Mouse (Mus musculus) intestine, postnatal 0 days (tissue): ENCODE measurements at regions not wholly inside any gene's neighbourhood (a gene's known extent, or its start where the extent isn't known, plus 50 kb on each side); places are given as distances from the start of the nearest gene placed in this dataset.

Experiments used
- ATAC-seq: fragments of 200-750 bp; cut with Nextera tagmentation; 2 replicates; pipeline ENCODE4 v1.8.0; 2017; ENCODE audit warnings: mild to moderate bottlenecking, moderate TSS enrichment, moderate library complexity
- H3K27ac ChIP-seq: fragments of 300-500 bp; sonication (generic); 2 replicates; pipeline ENCODE4 v1.5.1; 2014; ENCODE audit warnings: mild to moderate bottlenecking, low read depth, low read length, moderate library complexity
- H3K27me3 ChIP-seq: fragments of 300-500 bp; sonication (generic); replicated peaks from 2 replicates; pipeline ENCODE4 v1.6.1; 2014; ENCODE audit warnings: low read length, mixed read lengths; ENCODE audit not compliant: control insufficient read depth, insufficient read depth
- H3K36me3 ChIP-seq: fragments of 300-500 bp; sonication (generic); 2 replicates; pipeline ENCODE4 v1.6.1; 2014; ENCODE audit warnings: mild to moderate bottlenecking, moderate library complexity; ENCODE audit not compliant: control insufficient read depth, insufficient read depth
- H3K4me1 ChIP-seq: fragments of 300-500 bp; sonication (generic); replicated peaks from 2 replicates; pipeline ENCODE4 v1.6.1; 2014; ENCODE audit warnings: antibody characterized with exemption, low read length, mixed read lengths; ENCODE audit not compliant: control insufficient read depth, insufficient read depth
- H3K4me2 ChIP-seq: fragments of 300-500 bp; sonication (generic); replicated peaks from 2 replicates; pipeline ENCODE4 v1.6.1; 2014; ENCODE audit warnings: low read depth, mild to moderate bottlenecking, moderate library complexity
- H3K4me3 ChIP-seq: fragments of 300-500 bp; sonication (generic); 2 replicates; pipeline ENCODE4 v1.5.1; 2014; ENCODE audit warnings: low read depth, low read length
- H3K9ac ChIP-seq: fragments of 300-500 bp; sonication (generic); 2 replicates; pipeline ENCODE4 v1.6.1; 2014; ENCODE audit warnings: mild to moderate bottlenecking, low read depth, low read length
- H3K9me3 ChIP-seq: fragments of 300-500 bp; sonication (generic); 2 replicates; pipeline ENCODE4 v1.6.1; 2016; ENCODE audit warnings: mixed run types; ENCODE audit not compliant: control insufficient read depth
- CTCF ChIP-seq: sonication (generic); IDR thresholded peaks from 2 replicates; pipeline ENCODE4 v1.5.1; 2016; ENCODE audit warnings: low read depth, mild to moderate bottlenecking, control low read depth, antibody characterized with exemption, moderate library complexity
- WGBS: fragments of 180-500 bp; shearing (Covaris S2); extraction: QIAGEN DNeasy Blood & Tissue Kit; methylation state at CpG from one replicate; pipeline ENCODE4 v1.1.7; 2014; 5-methylcytosine and 5-hydroxymethylcytosine counted together

- 80% methylated on average over 6 of the region's 6 CpGs for WGBS
- Histone ChIP-seq H3K27me3 (no peaks in the 10 kb centered on the region), H3K36me3 (no peaks in the 10 kb centered on the region), H3K9ac (no peak overlapping the region), H3K4me3 (no peak overlapping the region), H3K4me2 (no peak overlapping the region), H3K9me3 (no peaks in the 10 kb centered on the region), H3K4me1 (no peaks in the 10 kb centered on the region), H3K27ac (no peak overlapping the region)
- no peak for TF ChIP-seq CTCF
- ATAC-seq: no peak
Measured at GRCm38 (mm10) chr13:107365766-107366165, 343.8 kb upstream of the Kif2a start.

DNA sequence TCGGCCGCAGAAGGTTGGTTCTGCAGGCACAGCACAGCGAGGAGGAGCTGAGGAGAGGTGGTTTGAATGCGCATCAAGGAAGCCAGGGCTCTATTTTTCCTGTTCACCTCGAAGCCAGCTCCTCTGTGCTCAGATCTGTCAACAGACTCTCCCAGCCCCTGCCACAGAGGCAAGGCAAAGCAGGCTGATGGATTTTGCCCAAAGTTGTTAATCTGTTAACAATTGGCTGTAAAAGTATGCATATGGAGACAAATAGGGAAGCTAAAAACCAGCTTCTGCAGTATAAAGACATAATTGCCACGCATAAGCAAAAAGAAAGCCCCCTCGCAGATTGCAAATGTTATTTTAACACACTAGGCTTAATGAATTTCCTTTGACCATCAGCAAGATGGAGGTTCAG is 343.3 kb upstream of the Kif2a start:
- no peak for TF ChIP-seq CTCF
- Histone ChIP-seq H3K27ac (no peak overlapping the region), H3K9ac (no peak overlapping the region), H3K27me3 (no peaks in the 10 kb centered on the region), H3K4me3 (no peak overlapping the region), H3K4me2 (no peak overlapping the region), H3K9me3 (no peaks in the 10 kb centered on the region), H3K36me3 (no peaks in the 10 kb centered on the region), H3K4me1 (no peaks in the 10 kb centered on the region)
- WGBS: 77% methylated on average over 7 of the region's 7 CpGs
- no peak for ATAC-seq

DNA sequence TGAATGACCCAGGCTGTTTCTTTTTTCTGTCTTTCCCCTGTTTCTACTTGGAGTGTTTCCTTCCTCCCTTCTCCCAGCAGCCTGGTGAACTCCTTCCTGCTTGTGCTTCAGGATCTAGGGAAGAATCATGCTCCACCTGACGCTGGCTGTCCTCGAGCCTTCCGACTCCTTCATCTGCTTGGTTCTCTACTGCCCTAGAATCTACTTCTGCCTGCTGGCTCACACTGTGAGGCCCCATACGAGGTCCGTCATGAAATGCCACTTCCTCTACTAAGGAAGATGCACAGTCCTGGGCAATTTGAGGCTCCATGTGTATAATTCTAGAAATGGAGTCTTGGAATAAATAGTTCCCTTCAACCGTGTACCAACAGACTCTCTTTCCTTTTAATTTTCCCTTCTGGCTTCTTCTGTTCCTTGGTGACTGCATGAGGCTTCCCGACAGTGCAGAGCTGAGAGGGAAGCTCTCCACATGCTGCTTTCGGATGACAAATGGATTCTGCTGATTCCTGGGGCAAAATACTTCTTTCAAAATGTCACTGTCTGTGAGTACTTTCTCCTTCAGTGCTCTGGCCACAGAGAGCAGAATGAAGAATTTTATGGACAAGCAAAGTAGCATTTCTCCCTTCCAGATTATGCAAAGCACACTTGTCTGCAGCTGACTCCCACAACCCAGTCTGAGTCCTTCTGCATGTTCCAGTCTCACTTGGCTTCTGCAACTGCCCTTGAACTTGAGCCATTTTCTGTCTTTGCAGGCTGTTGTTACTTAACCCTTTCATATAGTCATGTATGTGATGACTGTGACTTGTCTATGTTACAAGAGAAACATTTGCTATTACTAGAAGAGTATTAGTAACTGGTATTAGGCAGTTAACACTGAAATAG is 341.1 kb upstream of the Kif2a start:
- no peak for ATAC-seq
- Histone ChIP-seq H3K4me2 (no peak overlapping the region), H3K36me3 (no peaks in the 10 kb centered on the region), H3K9me3 (no peaks in the 10 kb centered on the region), H3K4me1 (no peaks in the 10 kb centered on the region), H3K27ac (no peak overlapping the region), H3K27me3 (no peaks in the 10 kb centered on the region), H3K9ac (no peak overlapping the region), H3K4me3 (no peak overlapping the region)
- TF ChIP-seq CTCF: no peak
- WGBS: 60% methylated on average over 8 of the region's 8 CpGs

GRCm38 (mm10) chr13:107340802-107341364 is 319.0 kb upstream of the Kif2a start:
- no peak for TF ChIP-seq CTCF
- 43% methylated on average over 11 of the region's 11 CpGs for WGBS
- H3K27me3 ChIP-seq: no peaks in the 10 kb centered on the region
- H3K36me3 ChIP-seq: no peaks in the 10 kb centered on the region
- no peak for ATAC-seq
- no peak overlapping the region for H3K4me2 ChIP-seq
- H3K27ac ChIP-seq: no peak overlapping the region
- no peaks in the 10 kb centered on the region for H3K4me1 ChIP-seq
- no peak overlapping the region for H3K4me3 ChIP-seq
- H3K9ac ChIP-seq: no peak overlapping the region
- H3K9me3 ChIP-seq: no peaks in the 10 kb centered on the region

DNA sequence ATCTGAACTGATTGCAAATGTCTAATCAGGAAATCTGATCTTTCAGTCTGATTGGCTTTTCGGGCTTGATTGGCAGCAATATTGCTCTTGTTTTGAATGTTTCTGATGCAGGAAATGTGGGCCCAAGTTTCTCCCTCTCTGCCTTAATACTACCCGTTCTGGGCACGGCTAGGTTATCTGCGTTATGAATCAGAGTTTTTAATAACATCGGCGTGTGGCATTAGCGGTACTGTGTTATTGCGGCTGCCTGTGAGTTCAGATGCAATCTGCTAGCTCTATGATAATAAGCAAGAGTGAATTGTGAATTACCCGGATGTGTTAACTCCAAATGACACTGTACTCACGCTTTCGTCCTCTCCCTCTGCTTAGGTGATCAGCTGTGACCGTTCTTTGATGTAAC is 316.2 kb upstream of the Kif2a start:
- no peak overlapping the region for H3K27ac ChIP-seq
- no peaks in the 10 kb centered on the region for H3K4me1 ChIP-seq
- ATAC-seq: no peak
- H3K9ac ChIP-seq: no peak overlapping the region
- no peaks in the 10 kb centered on the region for H3K27me3 ChIP-seq
- no peaks in the 10 kb centered on the region for H3K36me3 ChIP-seq
- no peak overlapping the region for H3K4me3 ChIP-seq
- 90% methylated on average over 12 of the region's 12 CpGs for WGBS
- H3K9me3 ChIP-seq: no peaks in the 10 kb centered on the region
- H3K4me2 ChIP-seq: no peak overlapping the region
- TF ChIP-seq CTCF: no peak

DNA sequence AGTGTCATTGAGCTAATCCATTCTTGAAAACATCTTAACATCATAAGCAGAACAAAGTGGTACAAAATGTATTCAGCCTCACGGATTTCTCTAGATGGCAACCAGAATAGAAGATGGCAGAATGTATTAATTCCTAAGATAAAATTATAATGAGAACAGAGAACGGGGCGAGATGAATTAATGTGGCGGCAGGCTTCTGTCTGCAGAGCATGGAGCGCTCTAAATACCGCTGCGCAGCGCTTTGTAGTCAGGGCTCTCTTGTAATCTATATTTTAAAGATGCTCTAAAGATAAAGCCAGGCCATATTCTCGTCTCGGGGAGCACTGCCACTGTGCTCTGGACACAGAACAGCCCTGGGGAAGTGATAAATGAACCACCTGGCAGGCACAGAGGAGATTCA is 315.2 kb upstream of the Kif2a start:
- Histone ChIP-seq H3K4me1 (no peaks in the 10 kb centered on the region), H3K36me3 (no peaks in the 10 kb centered on the region), H3K9ac (no peak overlapping the region), H3K27me3 (no peaks in the 10 kb centered on the region), H3K27ac (no peak overlapping the region), H3K4me3 (no peak overlapping the region), H3K9me3 (no peaks in the 10 kb centered on the region), H3K4me2 (no peak overlapping the region)
- 75% methylated on average over 10 of the region's 10 CpGs for WGBS
- no peak for TF ChIP-seq CTCF
- ATAC-seq: no peak
